Mouse (Mus musculus): Measurements from ENCODE around the gene Stum.
A peak's percentile ranks its signal among the peaks of the same experiment; 100 is the strongest.

The Stum gene

GRCm38 (mm10) chr1:180499766-180500165 is 16.5 kb upstream of the Stum start:
- DNase-seq (ENCODE audit: low spot score in 2 of 2): no peak

DNA sequence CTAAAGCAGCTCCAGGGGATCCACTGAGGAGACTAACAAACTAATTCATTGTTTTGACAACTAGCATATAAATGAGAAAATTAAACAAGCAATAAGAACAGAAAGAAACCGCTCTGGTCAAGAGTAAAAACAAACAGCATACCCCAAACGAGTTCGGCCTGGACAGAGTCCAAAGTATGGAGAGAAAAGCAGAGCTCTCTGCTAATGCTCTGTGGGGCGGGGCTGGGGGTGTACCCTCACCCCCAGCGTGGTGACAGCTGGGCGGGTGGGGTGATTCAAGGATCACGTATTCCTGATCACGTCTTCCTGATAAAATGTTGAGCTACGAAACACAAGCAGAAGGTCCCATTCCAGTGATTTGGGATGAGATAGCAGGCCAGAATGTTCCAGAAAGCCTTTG is 9.5 kb upstream of the Stum start:
- no peak for DNase-seq (ENCODE audit: low spot score in 2 of 2)

- DNase-seq (ENCODE audit: low spot score in 2 of 2): no peak
These were observed 2.0 kb upstream of the Stum start for GRCm38 (mm10) chr1:180485346-180485745.

GRCm38 (mm10) chr1:180482840-180483398 is 385 bp downstream of the Stum start:
- DNase-seq (ENCODE audit: low spot score in 2 of 2): no peak

- DNase-seq (ENCODE audit: low spot score in 2 of 2): no peak
These were observed 1.3 kb downstream of the Stum start for GRCm38 (mm10) chr1:180481956-180482355.

GRCm38 (mm10) chr1:180481331-180481730 is 2.0 kb downstream of the Stum start:
- no peak for DNase-seq (ENCODE audit: low spot score in 2 of 2)

DNA sequence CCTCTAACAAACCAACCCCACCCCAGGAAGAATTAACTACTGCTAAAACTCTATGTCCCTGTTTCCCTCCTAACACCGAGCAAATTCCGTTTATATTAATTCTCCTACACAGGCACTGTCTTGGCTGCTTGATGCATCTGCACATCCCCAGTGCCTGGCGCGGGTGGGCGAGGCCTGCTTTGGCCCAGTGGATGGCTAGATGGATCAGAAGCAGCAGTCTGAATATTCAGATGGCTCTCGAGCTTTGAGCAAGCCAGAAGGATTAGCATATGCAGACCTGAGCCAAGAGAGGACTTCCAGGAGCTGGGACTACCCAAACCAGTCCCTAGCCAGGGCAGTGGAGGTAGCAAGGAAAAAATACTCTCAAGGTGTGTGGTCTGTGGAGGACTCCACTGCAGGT is 3.0 kb downstream of the Stum start:
- DNase-seq (ENCODE audit: low spot score in 2 of 2): no peak

DNA sequence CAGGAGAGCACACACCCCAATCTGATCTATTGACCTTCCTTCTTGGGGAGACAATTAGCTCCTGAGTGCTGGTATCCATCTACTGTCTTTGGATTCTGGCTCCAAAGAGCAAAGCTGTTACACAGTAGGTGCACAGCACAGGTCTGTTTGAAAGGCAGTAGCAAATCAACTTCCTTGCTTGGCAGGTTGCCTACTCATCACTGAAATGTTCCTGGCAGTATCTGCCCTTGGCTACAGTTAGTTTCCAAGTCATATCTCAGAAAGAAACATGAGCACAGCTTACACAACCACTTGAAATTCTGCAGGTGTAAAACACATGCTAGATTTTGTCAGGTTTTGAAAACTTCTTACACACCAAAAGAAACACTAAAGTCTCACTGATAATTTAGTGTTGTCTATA is 9.7 kb downstream of the Stum start:
- no peak for DNase-seq (ENCODE audit: low spot score in 2 of 2)

DNA sequence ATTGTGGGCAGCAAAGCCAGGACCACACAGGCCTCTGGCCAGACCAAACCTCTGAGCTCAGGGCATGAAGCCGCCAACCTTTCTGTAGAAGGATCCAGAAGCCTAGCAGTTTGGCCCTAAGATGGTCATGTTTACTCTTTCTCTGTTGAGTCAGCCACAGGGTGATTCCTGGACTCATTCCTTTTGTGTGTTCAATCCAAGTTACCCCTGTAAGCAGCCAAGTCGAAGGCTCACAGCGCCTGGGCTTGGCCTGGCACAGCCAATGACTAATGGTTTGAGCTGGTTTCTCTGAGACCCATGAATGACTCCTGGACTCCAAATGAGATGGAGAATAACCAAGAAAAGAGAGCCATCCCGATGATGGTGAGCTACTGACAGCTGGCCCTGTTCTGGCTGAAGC is 15.3 kb downstream of the Stum start:
- no peak for DNase-seq (ENCODE audit: low spot score in 2 of 2)

- DNase-seq (ENCODE audit: low spot score in 2 of 2): no peak
These were observed 17.7 kb downstream of the Stum start for GRCm38 (mm10) chr1:180465620-180466019.

- DNase-seq (ENCODE audit: low spot score in 2 of 2): no peak
These were observed 18.9 kb downstream of the Stum start for GRCm38 (mm10) chr1:180464357-180464756.

DNA sequence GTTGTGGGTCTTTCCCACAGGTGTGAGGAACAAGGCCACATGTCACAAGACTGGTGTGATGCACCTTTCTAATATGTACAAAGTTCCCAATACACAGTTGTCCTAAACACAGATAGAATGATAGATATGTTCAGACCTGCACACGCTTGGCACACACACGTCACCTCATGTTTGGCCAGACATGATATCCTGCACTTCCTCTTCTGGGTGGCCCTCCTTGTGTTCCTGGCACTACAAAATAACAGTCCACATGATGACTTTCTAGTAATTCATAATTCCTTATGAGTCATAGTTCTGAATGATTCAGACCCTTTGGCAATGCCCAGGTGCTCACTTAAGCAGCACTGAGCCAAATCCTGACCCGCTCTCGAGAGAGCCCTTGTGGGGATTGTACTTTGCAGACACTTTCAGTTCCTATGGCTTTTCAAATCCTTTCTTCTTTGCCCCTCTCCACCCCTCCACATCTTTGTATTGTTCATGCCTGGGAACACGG is 20.3 kb downstream of the Stum start:
- no peak for DNase-seq (ENCODE audit: low spot score in 2 of 2)

GRCm38 (mm10) chr1:180462396-180462795 is 20.9 kb downstream of the Stum start:
- DNase-seq (ENCODE audit: low spot score in 2 of 2): no peak

- no peak for DNase-seq (ENCODE audit: low spot score in 2 of 2)
These were observed 22.6 kb downstream of the Stum start for GRCm38 (mm10) chr1:180460721-180461120.

DNA sequence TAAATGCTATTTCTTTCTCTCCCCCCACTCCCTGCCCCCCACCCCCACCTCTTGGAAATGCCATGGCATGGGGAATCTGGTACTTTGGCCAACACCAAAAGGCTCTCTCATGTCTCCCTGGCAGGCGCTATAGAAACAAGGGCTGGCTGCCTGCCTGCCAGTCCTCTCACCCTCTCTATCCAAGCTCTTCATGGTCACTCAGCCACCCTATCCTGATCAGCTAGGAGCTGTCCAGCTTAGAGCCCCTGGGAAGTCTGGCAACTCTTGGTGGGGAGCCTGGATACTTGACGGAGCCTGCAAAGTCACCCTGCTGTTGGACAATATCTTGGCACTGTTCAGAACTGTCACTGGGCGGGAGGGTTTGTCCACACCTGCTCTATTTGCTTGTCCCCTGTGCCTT is 24.6 kb downstream of the Stum start:
- DNase-seq (ENCODE audit: low spot score in 2 of 2): peak in 1 of 2 experiments; percentile 8

GRCm38 (mm10) chr1:180458274-180458673 is 25.0 kb downstream of the Stum start:
- peak in 1 of 2 experiments; percentile 22 for DNase-seq (ENCODE audit: low spot score in 2 of 2)

GRCm38 (mm10) chr1:180449641-180450040 is 33.7 kb downstream of the Stum start:
- DNase-seq (ENCODE audit: low spot score in 2 of 2): no peak

- no peak for DNase-seq (ENCODE audit: low spot score in 2 of 2)
These were observed 38.9 kb downstream of the Stum start for GRCm38 (mm10) chr1:180444411-180444810.

- DNase-seq (ENCODE audit: low spot score in 2 of 2): no peak
These were observed 43.8 kb downstream of the Stum start for GRCm38 (mm10) chr1:180439496-180439895.

DNA sequence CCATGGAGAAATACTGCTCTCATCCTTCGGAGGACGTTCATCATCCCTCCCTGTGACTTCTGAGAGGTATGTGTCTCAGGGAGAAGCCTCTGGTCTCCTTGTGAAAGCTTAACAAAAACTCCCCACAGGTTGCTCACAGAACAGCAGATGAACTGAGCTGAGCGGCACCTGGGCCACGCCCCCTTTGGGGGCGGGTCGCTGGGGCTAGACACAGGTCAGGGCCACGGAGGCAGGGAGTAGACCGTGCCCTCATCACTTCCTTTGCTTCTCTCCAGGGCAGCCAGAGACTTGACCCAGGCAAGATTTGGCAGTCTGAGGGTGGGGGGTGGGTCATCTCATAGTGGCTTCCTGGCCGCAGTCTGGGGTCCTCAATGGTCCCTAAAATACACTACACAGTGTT is 48.4 kb downstream of the Stum start:
- DNase-seq (ENCODE audit: low spot score in 2 of 2): no peak

DNA sequence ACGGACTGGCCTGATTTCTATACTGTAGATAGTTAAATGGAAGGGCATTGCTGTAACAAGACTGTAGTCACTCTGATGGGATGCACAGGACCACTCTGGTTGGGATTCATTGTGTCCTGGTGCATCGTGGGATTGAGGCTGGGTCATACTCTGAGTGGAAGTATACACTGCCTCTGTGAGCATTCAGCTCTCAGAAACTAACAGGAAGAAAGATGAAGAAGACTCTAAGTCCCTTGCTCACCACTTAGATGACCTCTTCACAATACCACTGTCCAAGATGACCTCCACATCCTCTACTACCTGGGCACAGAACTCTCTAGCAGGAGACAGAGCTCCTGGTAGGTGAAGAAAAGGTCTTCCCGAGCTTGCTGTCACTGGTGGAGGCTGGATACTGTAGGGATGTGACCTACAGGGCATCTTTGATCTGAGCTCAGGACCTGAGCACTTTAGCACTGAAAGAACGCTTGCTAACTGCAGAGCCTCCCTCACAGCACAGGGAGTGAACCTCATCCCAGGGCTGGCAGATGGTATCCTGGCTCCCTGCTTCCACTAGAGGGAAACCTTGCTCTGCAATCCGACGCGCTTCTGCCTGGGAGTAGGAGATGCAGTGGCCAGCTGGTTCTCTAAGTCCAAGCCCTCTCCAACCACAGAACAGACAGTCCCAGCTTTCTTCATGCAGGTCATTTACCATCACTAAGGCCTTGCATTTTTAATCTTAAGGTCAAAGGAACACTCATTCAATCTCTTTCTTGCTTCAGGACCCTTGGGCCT is 49.3 kb downstream of the Stum start:
- DNase-seq (ENCODE audit: low spot score in 2 of 2): peak in 1 of 2 experiments; percentile 64

- DNase-seq (ENCODE audit: low spot score in 2 of 2): no peak
These were observed 50.2 kb downstream of the Stum start for GRCm38 (mm10) chr1:180433098-180433538.

DNA sequence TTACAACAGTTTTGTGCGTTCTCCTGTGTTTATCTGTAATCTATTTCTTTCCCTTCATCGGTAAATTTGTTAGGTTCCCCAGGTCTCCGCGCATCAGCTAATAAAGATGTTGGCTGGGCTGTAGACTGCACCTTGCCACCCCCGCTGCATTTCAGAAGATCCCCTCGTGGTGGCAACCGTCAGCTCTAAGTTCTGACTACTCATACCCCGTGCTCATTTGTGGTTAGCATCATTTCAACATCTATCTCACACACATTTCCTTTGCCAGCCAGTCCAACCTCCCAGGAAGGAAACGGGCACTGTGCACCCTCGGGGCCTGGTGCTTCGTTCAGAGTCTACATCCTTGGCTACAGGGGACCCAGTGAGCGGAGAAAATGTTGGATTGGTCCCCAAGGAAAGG is 51.5 kb downstream of the Stum start:
- DNase-seq (ENCODE audit: low spot score in 2 of 2): no peak

Measured in cerebellum, postnatal 4 days (tissue).